Mouse (Mus musculus): ENCODE measurements around the gene Slc1a5.

Slc1a5 gene

GRCm38 (mm10) chr7:16821091-16821490 is 40.0 kb downstream of the Slc1a5 start:
- no peak for DNase-seq

DNA sequence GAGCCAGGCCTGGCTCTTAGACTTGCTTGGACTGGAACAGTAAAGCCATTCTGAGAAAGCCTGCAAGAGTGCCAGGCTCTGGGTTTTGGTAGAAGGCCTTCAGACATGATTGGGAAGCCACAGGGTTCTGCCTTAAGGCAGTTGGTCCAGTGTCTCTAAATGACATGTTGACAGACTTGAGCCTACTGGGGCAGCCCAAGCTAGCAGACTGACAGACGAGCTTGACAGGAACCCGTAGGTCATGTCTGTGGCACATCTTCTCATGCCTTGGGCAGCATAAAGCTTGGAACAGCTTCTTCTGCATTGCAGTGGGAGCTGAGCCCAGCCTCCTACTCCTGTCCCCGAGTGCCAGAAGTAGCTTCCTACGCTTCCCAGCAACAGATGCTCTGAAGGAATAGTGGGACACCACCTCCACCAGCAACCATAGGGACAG is 40.5 kb downstream of the Slc1a5 start:
- peak in 1 of 2 experiments; percentile 45 for DNase-seq

DNA sequence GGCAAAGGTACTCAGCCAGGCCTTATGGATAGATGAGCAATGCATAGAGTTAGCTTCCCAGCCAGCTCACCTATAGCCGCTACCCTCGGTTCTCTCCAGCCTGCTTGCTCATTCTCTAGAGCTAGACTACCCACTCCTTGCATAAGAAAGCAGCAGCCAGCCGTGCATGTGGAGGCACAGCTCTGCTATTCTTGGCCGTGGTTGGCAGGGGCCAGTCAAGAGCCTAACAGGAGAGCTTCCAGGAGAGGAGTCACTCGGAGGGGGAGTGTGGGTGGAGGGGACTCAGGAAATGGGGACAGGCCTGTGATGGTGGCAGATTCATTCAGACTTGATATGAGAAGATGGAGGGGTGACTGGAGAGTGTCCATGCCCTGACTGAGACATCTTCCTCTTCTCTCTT is 42.6 kb downstream of the Slc1a5 start:
- DNase-seq: no peak

GRCm38 (mm10) chr7:16825785-16826184 is 44.6 kb downstream of the Slc1a5 start:
- peak in 1 of 2 experiments; percentile 43 for DNase-seq

GRCm38 (mm10) chr7:16826571-16826970 is 45.4 kb downstream of the Slc1a5 start:
- no peak for DNase-seq

DNA sequence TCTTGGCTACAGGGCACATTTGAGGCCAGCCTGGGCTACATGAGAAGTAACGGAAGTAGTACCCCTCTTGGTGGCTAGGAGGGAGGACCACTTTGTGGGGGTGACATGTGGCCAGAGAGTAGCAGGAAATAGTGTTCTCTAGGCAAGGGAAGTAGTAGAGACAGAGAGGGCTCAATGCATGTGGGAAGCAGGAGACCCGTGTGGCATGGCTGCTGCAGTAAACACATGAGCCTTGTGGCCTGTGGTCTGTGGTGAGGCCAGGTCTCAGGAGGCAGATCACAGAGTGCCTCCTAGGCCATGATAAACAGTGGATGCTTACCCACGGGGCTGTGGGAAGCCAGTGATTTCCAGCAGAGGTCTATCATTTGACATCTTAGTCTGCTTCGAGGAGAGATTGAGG is 46.1 kb downstream of the Slc1a5 start:
- DNase-seq: no peak

GRCm38 (mm10) chr7:16830449-16830848 is 49.3 kb downstream of the Slc1a5 start:
- no peak for DNase-seq

- DNase-seq: no peak
Observed at GRCm38 (mm10) chr7:16837916-16838803, 57.0 kb downstream of the Slc1a5 start.

DNA sequence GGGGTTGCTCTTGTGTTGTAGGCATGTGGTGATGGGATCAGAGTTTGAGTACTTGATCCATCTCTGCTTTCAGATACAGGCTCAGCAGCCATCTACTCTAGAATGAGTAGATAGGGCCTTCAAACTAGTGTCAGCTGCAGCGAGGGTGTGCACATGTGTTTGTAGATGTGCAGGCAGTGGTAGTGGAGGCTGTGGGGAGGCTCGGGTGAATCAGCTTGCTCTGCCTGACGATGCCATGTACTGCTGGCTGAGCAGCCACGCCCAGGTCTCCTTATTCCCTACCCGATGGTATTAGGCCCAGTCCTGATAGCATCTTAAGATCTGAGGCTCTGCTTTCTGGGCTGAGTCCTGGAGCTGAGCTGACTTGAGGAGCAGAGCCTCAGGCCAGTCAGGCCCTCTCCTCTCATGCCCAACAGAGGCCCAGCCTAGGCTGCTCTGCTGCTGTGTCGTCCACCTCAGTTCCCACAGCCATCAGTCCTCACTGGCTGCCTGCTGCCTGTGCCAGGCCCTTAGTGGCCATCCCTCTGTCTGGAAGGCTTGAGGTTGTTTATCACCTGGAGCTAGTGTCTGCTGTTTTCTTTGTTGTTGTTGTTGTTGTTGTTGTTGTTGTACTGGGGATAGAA is 57.8 kb downstream of the Slc1a5 start:
- DNase-seq: no peak

- no peak for DNase-seq
Observed at GRCm38 (mm10) chr7:16839427-16840108, 58.4 kb downstream of the Slc1a5 start.

DNA sequence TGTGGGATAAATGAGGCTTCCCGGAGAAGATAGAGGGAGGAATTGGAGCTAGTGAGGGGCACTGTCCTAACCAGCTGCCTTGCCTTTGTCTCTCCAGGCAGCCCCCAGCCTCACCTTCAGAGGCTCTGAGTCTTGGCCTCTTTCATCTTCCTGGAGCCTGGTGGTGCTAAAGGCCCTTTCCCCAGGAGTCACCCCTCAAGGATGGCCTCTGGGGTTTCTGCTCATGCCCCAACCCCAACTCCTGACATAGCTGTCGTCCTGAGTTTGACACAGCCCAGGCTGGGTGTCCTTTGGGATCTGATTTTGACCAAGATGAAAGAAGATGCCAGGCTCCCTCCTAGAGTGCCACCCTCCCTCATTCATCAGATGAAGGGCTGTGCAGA is 59.0 kb downstream of the Slc1a5 start:
- no peak for DNase-seq

GRCm38 (mm10) chr7:16841078-16841477 is 59.9 kb downstream of the Slc1a5 start:
- no peak for DNase-seq

DNA sequence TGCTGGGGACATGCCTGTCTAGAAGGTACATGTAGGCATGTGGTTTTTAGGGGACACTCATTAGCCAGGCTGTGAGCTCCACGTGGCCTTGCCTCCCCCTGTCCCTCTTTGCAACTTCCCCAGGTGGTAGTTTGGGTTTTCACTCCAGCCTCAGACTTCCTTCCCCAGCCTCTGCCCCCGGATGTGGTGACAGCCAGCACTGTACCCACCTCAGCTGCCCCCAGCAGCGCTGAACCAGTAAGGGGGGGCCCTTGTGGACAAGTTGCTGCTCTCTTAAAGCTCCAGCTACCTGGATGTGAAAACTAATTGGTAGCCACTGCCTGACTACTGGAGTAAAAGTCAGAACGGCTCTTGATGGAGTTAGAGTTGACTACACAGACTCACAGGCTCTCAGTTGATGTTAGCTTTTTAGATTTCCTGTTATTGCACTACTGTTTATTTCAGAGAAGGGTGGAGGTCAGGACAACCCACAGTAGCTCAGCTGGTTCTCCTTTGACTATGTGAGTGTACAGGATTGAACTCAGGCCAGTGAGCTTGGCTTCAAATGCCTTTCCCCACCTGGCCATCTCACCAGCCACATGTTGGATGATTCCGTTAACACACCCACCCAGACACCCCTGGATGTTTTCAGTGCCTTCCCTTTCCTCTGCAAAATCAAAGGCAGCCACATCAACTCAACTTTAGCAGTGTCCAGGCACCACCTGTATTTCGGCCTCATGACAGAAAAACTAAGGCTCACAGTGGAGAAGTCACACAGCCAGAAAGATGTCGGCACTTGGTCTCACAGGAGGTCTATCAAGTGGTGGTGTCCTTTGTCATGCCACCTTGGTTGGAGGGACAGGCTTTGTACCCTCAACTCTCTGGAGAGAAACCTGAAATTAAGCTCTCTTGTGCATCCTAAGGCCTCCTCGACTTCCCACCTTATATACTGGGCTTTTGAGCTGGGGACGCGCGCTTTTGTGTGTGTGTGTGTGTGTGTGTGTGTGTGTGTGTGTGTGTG is 60.7 kb downstream of the Slc1a5 start:
- DNase-seq: no peak

- peak; percentile 94 to 95 for DNase-seq
Observed at GRCm38 (mm10) chr7:16842645-16843063, 61.5 kb downstream of the Slc1a5 start, which contains the start of gene Prkd2. TSS of gene Prkd2 (plus strand) at chr7:16842902.

- peak; percentile 45 to 46 for DNase-seq
Observed at GRCm38 (mm10) chr7:16843441-16844171, 62.5 kb downstream of the Slc1a5 start.

DNA sequence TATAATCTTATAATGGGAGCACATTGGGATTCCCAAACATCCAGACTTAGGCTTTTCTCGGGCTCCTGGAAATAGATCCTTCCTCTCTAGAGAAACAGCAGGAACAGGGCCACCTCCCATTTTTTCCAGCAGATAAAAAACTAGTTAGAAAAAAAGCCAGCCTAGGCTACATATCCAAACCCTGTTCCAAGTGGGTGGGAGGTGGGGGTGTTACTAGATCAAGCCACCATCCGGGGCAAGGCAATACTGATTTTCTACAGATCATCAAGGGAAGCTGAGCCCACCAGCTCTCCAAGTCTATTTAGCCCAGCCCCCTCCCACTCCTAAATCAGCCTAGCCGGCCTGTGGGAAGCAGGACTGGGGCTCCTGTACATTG is 63.5 kb downstream of the Slc1a5 start:
- DNase-seq: no peak

GRCm38 (mm10) chr7:16845072-16845819 is 64.1 kb downstream of the Slc1a5 start:
- DNase-seq: no peak

DNA sequence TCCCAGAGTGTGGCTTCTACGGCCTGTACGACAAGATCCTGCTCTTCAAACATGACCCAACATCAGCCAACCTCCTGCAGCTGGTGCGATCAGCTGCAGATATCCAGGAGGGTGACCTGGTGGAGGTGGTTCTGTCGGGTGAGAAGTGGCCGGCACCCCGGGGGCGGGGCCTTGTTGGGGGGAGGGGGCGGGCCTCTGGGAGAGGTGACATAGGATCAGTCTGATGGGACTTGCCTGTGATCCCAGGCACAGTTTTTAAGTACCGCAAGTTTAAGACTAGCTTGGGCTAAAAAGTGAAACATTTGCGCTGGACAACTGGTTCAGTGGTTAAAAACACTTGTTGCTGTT is 64.7 kb downstream of the Slc1a5 start:
- no peak for DNase-seq

DNA sequence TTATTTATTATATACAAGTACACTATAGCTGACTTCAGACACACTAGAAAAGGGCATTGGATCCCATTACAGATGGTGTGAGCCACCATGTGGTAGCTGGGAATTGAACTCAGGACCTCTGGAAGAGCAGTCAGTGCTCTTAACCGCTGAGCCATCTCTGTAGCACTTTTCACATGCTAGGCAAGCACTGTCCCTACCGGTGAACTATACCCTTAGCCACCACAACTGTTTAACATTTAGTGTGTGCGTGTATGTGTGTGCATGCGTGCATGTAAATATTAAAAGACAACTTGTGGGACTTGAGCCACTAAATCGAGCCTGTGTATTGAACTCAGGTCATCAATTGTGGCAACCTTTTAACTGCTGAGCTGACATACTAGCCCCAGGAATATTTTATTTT is 65.6 kb downstream of the Slc1a5 start:
- no peak for DNase-seq

DNA sequence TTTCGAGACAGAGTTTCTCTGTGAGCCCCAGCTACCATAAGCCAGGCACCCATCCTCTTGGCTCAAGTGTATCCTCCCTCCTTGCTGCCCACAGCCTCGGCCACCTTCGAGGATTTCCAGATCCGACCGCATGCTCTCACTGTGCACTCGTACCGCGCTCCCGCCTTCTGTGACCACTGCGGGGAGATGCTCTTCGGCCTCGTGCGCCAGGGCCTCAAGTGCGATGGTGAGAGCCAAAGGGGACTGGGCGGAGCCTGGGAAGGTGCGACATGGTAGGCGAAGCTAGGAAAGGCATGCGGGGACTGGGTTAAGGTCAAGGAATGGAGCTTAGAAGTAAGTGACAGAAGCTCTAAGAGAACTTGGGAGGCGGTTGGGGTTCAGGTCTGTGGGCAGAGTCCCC is 66.4 kb downstream of the Slc1a5 start:
- DNase-seq: no peak

Data from cerebellum, postnatal 10 days (tissue).